Mouse (Mus musculus): ENCODE data around the gene Hoxc13. TPM values are rescaled to one million over a fixed set of nuclear protein-coding genes. Genes with fewer than 3 reads are reported as not detected.

Gene Hoxc13
- polyA plus RNA-seq, 1 experiment from 2014 or later = 3.8 TPM

DNA sequence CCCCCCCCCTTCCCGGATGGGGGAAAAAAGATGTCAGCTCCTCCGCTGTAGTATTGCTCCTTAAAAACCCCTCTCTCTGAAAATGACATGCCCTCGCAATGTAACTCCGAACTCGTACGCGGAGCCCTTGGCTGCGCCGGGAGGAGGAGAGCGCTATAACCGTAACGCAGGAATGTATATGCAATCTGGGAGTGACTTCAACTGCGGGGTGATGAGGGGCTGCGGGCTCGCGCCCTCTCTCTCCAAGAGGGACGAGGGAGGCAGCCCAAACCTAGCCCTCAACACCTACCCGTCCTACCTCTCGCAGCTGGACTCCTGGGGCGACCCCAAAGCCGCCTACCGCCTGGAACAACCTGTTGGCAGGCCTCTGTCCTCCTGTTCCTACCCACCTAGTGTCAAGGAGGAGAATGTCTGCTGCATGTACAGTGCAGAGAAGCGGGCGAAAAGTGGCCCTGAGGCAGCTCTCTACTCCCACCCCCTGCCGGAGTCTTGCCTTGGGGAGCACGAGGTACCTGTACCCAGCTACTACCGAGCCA is 45.9 kb downstream of the Hoxc13 start, which contains the start of gene Hoxc10:
Gene Hoxc10, plus strand, starts transcription at position 21 of the 536 bp plus-strand sequence.
- no peaks in the 10 kb centered on the region for H3K36me3 ChIP-seq
- peak within 1 kb of the TSS; percentile 69 for H3K9ac ChIP-seq
- H3K4me2 ChIP-seq (replicated peaks) = peak within 1 kb of the TSS; percentile 58
- H3K27ac ChIP-seq = peak within 1 kb of the TSS; percentile 75; the same call in 1 of the 2 replicates
- H3K4me1 ChIP-seq = peaks cover 12% of the 10 kb centered on the region
- H3K27me3 ChIP-seq = peaks cover 93% of the 10 kb centered on the region
- ATAC-seq (ENCODE audit: low FRiP score, low read depth) = peak; percentile 51
- under 1% methylated on average over 27 of the region's 27 CpGs for WGBS
- H3K9me3 ChIP-seq = no peaks in the 10 kb centered on the region
- H3K4me3 ChIP-seq = peak within 1 kb of the TSS; percentile 37

GRCm38 (mm10) chr15:102967312-102967510 is 46.3 kb downstream of the Hoxc13 start, which contains the start of gene Hoxc5:
Gene Hoxc5, plus strand, starts transcription at chr15:102967443.
- Histone ChIP-seq H3K27me3 (peaks cover 96% of the 10 kb centered on the region), H3K4me3 (peak within 1 kb of the TSS; percentile 37), H3K9ac (peak within 1 kb of the TSS; percentile 69), H3K36me3 (no peaks in the 10 kb centered on the region), H3K27ac (peak within 1 kb of the TSS; percentile 75; the same call in 1 of the 2 replicates), H3K4me1 (peaks cover 15% of the 10 kb centered on the region), H3K4me2 (replicated peaks) (peak within 1 kb of the TSS; percentile 58), H3K9me3 (no peaks in the 10 kb centered on the region)
- WGBS = under 1% methylated on average over 12 of the region's 12 CpGs
- no peak for ATAC-seq (ENCODE audit: low FRiP score, low read depth)

- Histone ChIP-seq H3K27ac (peak overlapping the region; percentile 63; the same call in 1 of the 2 replicates), H3K27me3 (peaks cover 96% of the 10 kb centered on the region), H3K4me2 (replicated peaks) (peak overlapping the region; percentile 58), H3K4me3 (peak overlapping the region; percentile 37), H3K36me3 (no peaks in the 10 kb centered on the region), H3K4me1 (peaks cover 18% of the 10 kb centered on the region), H3K9me3 (no peaks in the 10 kb centered on the region), H3K9ac (peak overlapping the region; percentile 69)
- 2% methylated on average over 34 of the region's 34 CpGs for WGBS
- no peak for ATAC-seq (ENCODE audit: low FRiP score, low read depth)
These were observed 46.9 kb downstream of the Hoxc13 start for GRCm38 (mm10) chr15:102967511-102968397.

DNA sequence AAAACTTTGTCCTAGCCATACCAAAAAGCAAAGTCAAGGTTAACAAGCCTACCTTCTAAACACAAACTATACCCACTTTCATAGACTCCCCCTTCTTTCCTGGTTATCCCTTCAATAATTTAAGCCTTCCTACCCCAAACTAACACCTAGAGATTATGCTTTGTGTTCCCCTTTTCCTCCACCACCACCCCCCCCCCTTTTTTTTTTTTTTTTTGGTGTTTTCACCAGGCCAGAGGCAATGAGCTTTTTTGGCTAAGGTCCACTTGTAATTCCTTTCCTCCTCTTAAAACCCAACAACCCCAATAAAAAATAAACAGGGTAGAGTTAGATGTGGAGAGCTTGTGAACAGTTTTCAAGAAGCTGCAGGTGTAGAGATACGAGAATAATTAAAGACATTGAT is 48.4 kb downstream of the Hoxc13 start:
- 14% methylated on average over 1 of the region's 1 CpGs for WGBS
- H3K4me2 ChIP-seq (replicated peaks) = peak overlapping the region; percentile 58
- no peaks in the 10 kb centered on the region for H3K9me3 ChIP-seq
- no peak overlapping the region for H3K9ac ChIP-seq
- ATAC-seq (ENCODE audit: low FRiP score, low read depth) = no peak
- peaks cover 99% of the 10 kb centered on the region for H3K27me3 ChIP-seq
- H3K27ac ChIP-seq = no peak overlapping the region
- H3K4me1 ChIP-seq = peaks cover 18% of the 10 kb centered on the region
- no peaks in the 10 kb centered on the region for H3K36me3 ChIP-seq
- H3K4me3 ChIP-seq = peak overlapping the region; percentile 23; the same call in 1 of the 2 replicates

DNA sequence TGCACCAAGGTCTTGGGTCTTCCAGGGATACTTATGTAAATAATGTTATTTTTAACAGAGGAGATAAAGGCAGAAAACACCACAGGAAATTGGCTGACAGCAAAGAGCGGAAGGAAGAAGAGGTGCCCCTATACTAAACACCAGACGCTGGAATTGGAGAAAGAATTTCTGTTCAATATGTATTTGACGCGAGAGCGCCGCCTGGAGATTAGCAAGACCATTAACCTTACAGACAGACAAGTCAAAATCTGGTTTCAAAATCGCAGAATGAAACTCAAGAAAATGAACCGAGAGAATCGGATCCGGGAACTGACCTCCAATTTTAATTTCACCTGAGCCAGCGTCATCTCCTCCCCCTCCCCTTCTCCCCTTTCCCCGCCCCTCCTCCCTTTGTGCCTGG is 49.8 kb downstream of the Hoxc13 start:
- H3K4me3 ChIP-seq = no peak overlapping the region
- peaks cover 18% of the 10 kb centered on the region for H3K4me1 ChIP-seq
- H3K9me3 ChIP-seq = no peaks in the 10 kb centered on the region
- no peaks in the 10 kb centered on the region for H3K36me3 ChIP-seq
- 4% methylated on average over 12 of the region's 12 CpGs for WGBS
- peaks cover 99% of the 10 kb centered on the region for H3K27me3 ChIP-seq
- peak overlapping the region; percentile 34 for H3K4me2 ChIP-seq (replicated peaks)
- no peak overlapping the region for H3K9ac ChIP-seq
- no peak for ATAC-seq (ENCODE audit: low FRiP score, low read depth)
- no peak overlapping the region for H3K27ac ChIP-seq

DNA sequence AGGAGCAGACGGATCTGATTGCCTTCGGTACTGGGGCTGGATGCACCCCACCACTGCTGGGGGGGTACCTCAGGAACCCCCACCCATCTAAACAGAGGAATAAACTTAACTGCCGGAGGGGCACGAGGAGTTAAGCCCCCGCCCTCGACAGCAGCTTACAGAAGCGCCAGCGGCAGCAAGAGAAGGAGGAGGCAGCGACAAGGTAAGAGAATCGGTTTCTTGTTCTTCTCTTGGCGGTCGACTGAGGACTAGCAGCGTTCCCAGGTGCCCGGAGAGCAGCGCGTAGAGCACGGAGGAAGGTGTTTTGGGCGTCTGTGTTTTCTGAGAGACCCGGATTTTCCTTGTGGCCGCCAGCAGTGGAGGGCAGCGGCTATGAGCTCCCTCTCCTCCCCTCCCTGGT is 51.4 kb downstream of the Hoxc13 start:
- H3K4me1 ChIP-seq = peaks cover 20% of the 10 kb centered on the region
- no peaks in the 10 kb centered on the region for H3K36me3 ChIP-seq
- H3K27ac ChIP-seq = peak overlapping the region; percentile 3; the same call in 1 of the 2 replicates
- peak overlapping the region; percentile 31 for H3K4me3 ChIP-seq
- no peak for ATAC-seq (ENCODE audit: low FRiP score, low read depth)
- H3K9ac ChIP-seq = peak overlapping the region; percentile 55
- H3K9me3 ChIP-seq = no peaks in the 10 kb centered on the region
- WGBS = 2% methylated on average over 21 of the region's 21 CpGs
- peaks cover 99% of the 10 kb centered on the region for H3K27me3 ChIP-seq
- H3K4me2 ChIP-seq (replicated peaks) = peak overlapping the region; percentile 55

GRCm38 (mm10) chr15:102972753-102973152 is 51.9 kb downstream of the Hoxc13 start:
- Histone ChIP-seq H3K4me2 (replicated peaks) (peak overlapping the region; percentile 55), H3K4me1 (peaks cover 25% of the 10 kb centered on the region), H3K9ac (peak overlapping the region; percentile 55), H3K36me3 (no peaks in the 10 kb centered on the region), H3K27ac (no peak overlapping the region), H3K9me3 (no peaks in the 10 kb centered on the region), H3K4me3 (peak overlapping the region; percentile 31), H3K27me3 (peaks cover 99% of the 10 kb centered on the region)
- 5% methylated on average over 6 of the region's 6 CpGs for WGBS
- no peak for ATAC-seq (ENCODE audit: low FRiP score, low read depth)

DNA sequence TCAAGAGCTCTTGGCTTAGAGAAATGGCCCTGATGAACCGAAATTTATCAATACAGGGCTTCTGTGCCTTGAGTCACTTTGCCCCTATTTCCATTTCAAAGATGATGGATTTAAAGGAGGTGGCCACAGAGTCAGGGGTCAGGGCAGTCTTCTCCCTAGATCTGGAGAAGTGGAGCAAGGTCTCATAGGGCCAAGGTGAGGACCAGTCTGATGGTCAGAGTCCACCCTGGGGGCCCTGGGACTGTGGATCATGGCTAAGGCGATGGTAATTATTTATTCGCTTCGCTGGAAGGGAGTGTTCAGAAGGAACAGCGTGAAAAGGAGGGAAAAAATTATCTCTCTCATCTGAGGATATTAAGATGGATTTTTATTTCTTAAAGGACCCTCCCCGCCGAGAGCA is 54.1 kb downstream of the Hoxc13 start:
- 10% methylated on average over 7 of the region's 7 CpGs for WGBS
- H3K27me3 ChIP-seq = peaks cover 100% of the 10 kb centered on the region
- ATAC-seq (ENCODE audit: low FRiP score, low read depth) = no peak
- H3K4me3 ChIP-seq = peak overlapping the region; percentile 38
- H3K36me3 ChIP-seq = no peaks in the 10 kb centered on the region
- no peak overlapping the region for H3K9ac ChIP-seq
- H3K4me1 ChIP-seq = peaks cover 21% of the 10 kb centered on the region
- H3K27ac ChIP-seq = no peak overlapping the region
- H3K9me3 ChIP-seq = no peaks in the 10 kb centered on the region
- H3K4me2 ChIP-seq (replicated peaks) = peak overlapping the region; percentile 59

DNA sequence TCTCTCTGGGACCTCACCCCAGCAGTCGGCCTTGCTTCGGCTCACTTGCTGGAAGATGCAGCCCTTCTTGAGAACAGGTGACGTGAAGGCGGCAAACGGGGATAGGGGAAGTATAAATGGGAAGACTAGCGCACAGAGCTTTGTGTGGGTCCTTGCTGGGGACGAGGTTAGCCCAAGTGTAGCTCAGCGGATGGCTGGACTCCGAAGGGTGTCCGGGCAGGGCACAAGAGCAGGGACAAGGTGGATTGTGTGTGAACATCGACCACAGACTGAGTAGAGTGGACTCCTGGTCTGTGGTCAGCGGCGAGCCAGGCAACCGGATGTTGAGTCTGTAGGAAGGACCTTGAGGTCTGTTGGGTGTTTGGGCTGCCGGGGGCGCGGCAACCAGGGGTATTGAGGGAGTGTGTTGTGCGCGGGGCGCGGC is 54.8 kb downstream of the Hoxc13 start:
- Histone ChIP-seq H3K4me1 (peaks cover 25% of the 10 kb centered on the region), H3K27ac (peak overlapping the region; percentile 39; the same call in 1 of the 2 replicates), H3K36me3 (no peaks in the 10 kb centered on the region), H3K9ac (peak overlapping the region; percentile 60), H3K4me3 (peak overlapping the region; percentile 38), H3K4me2 (replicated peaks) (peak overlapping the region; percentile 59), H3K27me3 (peaks cover 100% of the 10 kb centered on the region), H3K9me3 (no peaks in the 10 kb centered on the region)
- ATAC-seq (ENCODE audit: low FRiP score, low read depth) = no peak
- WGBS = 2% methylated on average over 21 of the region's 21 CpGs

- Histone ChIP-seq H3K9me3 (no peaks in the 10 kb centered on the region), H3K4me3 (peak within 1 kb of the TSS; percentile 38), H3K9ac (peak within 1 kb of the TSS; percentile 60), H3K27ac (peak within 1 kb of the TSS; percentile 39; the same call in 1 of the 2 replicates), H3K27me3 (peaks cover 100% of the 10 kb centered on the region), H3K4me2 (replicated peaks) (peak within 1 kb of the TSS; percentile 59), H3K36me3 (no peaks in the 10 kb centered on the region), H3K4me1 (peaks cover 28% of the 10 kb centered on the region)
- no peak for ATAC-seq (ENCODE audit: low FRiP score, low read depth)
- WGBS = 1% methylated on average over 18 of the region's 20 CpGs
These were observed 55.3 kb downstream of the Hoxc13 start, which contains the start of gene Hoxc9 for GRCm38 (mm10) chr15:102976171-102976570. Gene Hoxc9, plus strand, starts transcription at chr15:102976439.

- Histone ChIP-seq H3K9me3 (no peaks in the 10 kb centered on the region), H3K4me3 (peak overlapping the region; percentile 38), H3K36me3 (no peaks in the 10 kb centered on the region), H3K4me1 (peaks cover 34% of the 10 kb centered on the region), H3K27ac (no peak overlapping the region; the same call in 1 of the 2 replicates), H3K27me3 (peaks cover 100% of the 10 kb centered on the region), H3K4me2 (replicated peaks) (peak overlapping the region; percentile 59), H3K9ac (peak overlapping the region; percentile 60)
- 3% methylated on average over 37 of the region's 37 CpGs for whole genome bisulfite sequencing
- ATAC-seq (ENCODE audit: low FRiP score, low read depth) = no peak
These were observed 55.9 kb downstream of the Hoxc13 start for GRCm38 (mm10) chr15:102976631-102977422.

All from limb, embryonic 13.5 days (tissue).